Mouse (Mus musculus): ENCODE measurements around the gene Hsd3b7. TPM values are rescaled to one million over a fixed set of nuclear protein-coding genes. Genes with fewer than 3 reads are reported as not detected.

The Hsd3b7 gene
- 7.3 and 10.7 TPM in 2 replicates for polyA plus RNA-seq (2015; fragmentation: Nextera tagmentation; extraction: Ambion mirVana)

GRCm38 (mm10) chr7:127800435-127801009 is at the start of gene Hsd3b7:
Gene Hsd3b7, plus strand, starts transcription at chr7:127800604.
- Histone ChIP-seq H3K27me3 (replicated peaks; ENCODE audit: control insufficient read depth, insufficient read depth, low read length) (no peaks in the 10 kb centered on the region), H3K36me3 (ENCODE audit: control insufficient read depth, insufficient read depth) (peaks cover 23% of the 10 kb centered on the region), H3K4me1 (replicated peaks; ENCODE audit: control insufficient read depth, insufficient read depth, low read length) (peaks cover 9% of the 10 kb centered on the region), H3K27ac (ENCODE audit: low read length) (no peak within 1 kb of the TSS), H3K9ac (replicated peaks; ENCODE audit: low read depth, low read length) (no peak within 1 kb of the TSS; the same call in 1 of the 2 replicates), H3K4me3 (replicated peaks; ENCODE audit: low read length) (0 out of 2 replicates have a peak within 1 kb of the TSS, but pooled peaks have one; percentile 5), H3K4me2 (ENCODE audit: low read length) (peak within 1 kb of the TSS; percentile 18; the same call in 1 of the 2 replicates), H3K9me3 (ENCODE audit: control insufficient read depth, low read length) (no peaks in the 10 kb centered on the region)
- ATAC-seq = peak; percentile 82
- WGBS = 42% methylated on average over 4 of the region's 6 CpGs

GRCm38 (mm10) chr7:127751619-127752018 is 48.8 kb upstream of the Hsd3b7 start:
- 96% methylated on average over 5 of the region's 5 CpGs for WGBS
- Histone ChIP-seq H3K27ac (ENCODE audit: low read length) (no peak overlapping the region), H3K36me3 (ENCODE audit: control insufficient read depth, insufficient read depth) (peaks cover 38% of the 10 kb centered on the region), H3K4me1 (replicated peaks; ENCODE audit: control insufficient read depth, insufficient read depth, low read length) (peaks cover 16% of the 10 kb centered on the region), H3K9ac (replicated peaks; ENCODE audit: low read depth, low read length) (no peak overlapping the region), H3K4me3 (replicated peaks; ENCODE audit: low read length) (no peak overlapping the region), H3K27me3 (replicated peaks; ENCODE audit: control insufficient read depth, insufficient read depth, low read length) (no peaks in the 10 kb centered on the region), H3K9me3 (ENCODE audit: control insufficient read depth, low read length) (no peaks in the 10 kb centered on the region), H3K4me2 (ENCODE audit: low read length) (no peak overlapping the region)
- ATAC-seq = no peak

- Histone ChIP-seq H3K4me2 (ENCODE audit: low read length) (no peak overlapping the region), H3K9me3 (ENCODE audit: control insufficient read depth, low read length) (no peaks in the 10 kb centered on the region), H3K27ac (ENCODE audit: low read length) (no peak overlapping the region), H3K9ac (replicated peaks; ENCODE audit: low read depth, low read length) (no peak overlapping the region), H3K4me1 (replicated peaks; ENCODE audit: control insufficient read depth, insufficient read depth, low read length) (peaks cover 15% of the 10 kb centered on the region), H3K36me3 (ENCODE audit: control insufficient read depth, insufficient read depth) (peaks cover 38% of the 10 kb centered on the region), H3K27me3 (replicated peaks; ENCODE audit: control insufficient read depth, insufficient read depth, low read length) (no peaks in the 10 kb centered on the region), H3K4me3 (replicated peaks; ENCODE audit: low read length) (no peak overlapping the region)
- ATAC-seq = no peak
- WGBS = 94% methylated on average over 26 of the region's 27 CpGs
These were observed 48.3 kb upstream of the Hsd3b7 start for GRCm38 (mm10) chr7:127752069-127752468.

- H3K27me3 ChIP-seq (replicated peaks; ENCODE audit: control insufficient read depth, insufficient read depth, low read length) = no peaks in the 10 kb centered on the region
- H3K27ac ChIP-seq (ENCODE audit: low read length) = no peak overlapping the region
- H3K9ac ChIP-seq (replicated peaks; ENCODE audit: low read depth, low read length) = no peak overlapping the region
- ATAC-seq = no peak
- WGBS = 75% methylated on average over 5 of the region's 5 CpGs
- no peak overlapping the region for H3K4me2 ChIP-seq (ENCODE audit: low read length)
- H3K36me3 ChIP-seq (ENCODE audit: control insufficient read depth, insufficient read depth) = peaks cover 38% of the 10 kb centered on the region
- H3K4me3 ChIP-seq (replicated peaks; ENCODE audit: low read length) = no peak overlapping the region
- no peaks in the 10 kb centered on the region for H3K9me3 ChIP-seq (ENCODE audit: control insufficient read depth, low read length)
- peaks cover 4% of the 10 kb centered on the region for H3K4me1 ChIP-seq (replicated peaks; ENCODE audit: control insufficient read depth, insufficient read depth, low read length)
These were observed 47.2 kb upstream of the Hsd3b7 start for GRCm38 (mm10) chr7:127753158-127753557.

GRCm38 (mm10) chr7:127753741-127754140 is 46.7 kb upstream of the Hsd3b7 start:
- ATAC-seq = no peak

GRCm38 (mm10) chr7:127759716-127760115 is 40.7 kb upstream of the Hsd3b7 start:
- no peak overlapping the region for H3K9ac ChIP-seq (replicated peaks; ENCODE audit: low read depth, low read length)
- no peak overlapping the region for H3K4me2 ChIP-seq (ENCODE audit: low read length)
- WGBS = 78% methylated on average over 6 of the region's 6 CpGs
- H3K27ac ChIP-seq (ENCODE audit: low read length) = no peak overlapping the region
- H3K4me3 ChIP-seq (replicated peaks; ENCODE audit: low read length) = no peak overlapping the region
- H3K27me3 ChIP-seq (replicated peaks; ENCODE audit: control insufficient read depth, insufficient read depth, low read length) = no peaks in the 10 kb centered on the region
- H3K9me3 ChIP-seq (ENCODE audit: control insufficient read depth, low read length) = no peaks in the 10 kb centered on the region
- H3K4me1 ChIP-seq (replicated peaks; ENCODE audit: control insufficient read depth, insufficient read depth, low read length) = no peaks in the 10 kb centered on the region; the same call in 1 of the 2 replicates
- H3K36me3 ChIP-seq (ENCODE audit: control insufficient read depth, insufficient read depth) = peaks cover 10% of the 10 kb centered on the region
- ATAC-seq = no peak

More at GRCm38 (mm10) chr7:127753741-127754140, 46.7 kb upstream of the Hsd3b7 start:
- Histone ChIP-seq H3K27ac (ENCODE audit: low read length) (no peak overlapping the region), H3K4me3 (replicated peaks; ENCODE audit: low read length) (no peak overlapping the region), H3K4me2 (ENCODE audit: low read length) (no peak overlapping the region), H3K27me3 (replicated peaks; ENCODE audit: control insufficient read depth, insufficient read depth, low read length) (no peaks in the 10 kb centered on the region), H3K36me3 (ENCODE audit: control insufficient read depth, insufficient read depth) (peaks cover 33% of the 10 kb centered on the region), H3K9me3 (ENCODE audit: control insufficient read depth, low read length) (no peaks in the 10 kb centered on the region), H3K9ac (replicated peaks; ENCODE audit: low read depth, low read length) (no peak overlapping the region), H3K4me1 (replicated peaks; ENCODE audit: control insufficient read depth, insufficient read depth, low read length) (peaks cover 3% of the 10 kb centered on the region)
- WGBS = 92% methylated on average over 7 of the region's 7 CpGs

- Histone ChIP-seq H3K4me3 (replicated peaks; ENCODE audit: low read length) (no peak overlapping the region), H3K27me3 (replicated peaks; ENCODE audit: control insufficient read depth, insufficient read depth, low read length) (no peaks in the 10 kb centered on the region), H3K9ac (replicated peaks; ENCODE audit: low read depth, low read length) (no peak overlapping the region), H3K4me2 (ENCODE audit: low read length) (no peak overlapping the region), H3K36me3 (ENCODE audit: control insufficient read depth, insufficient read depth) (peaks cover 15% of the 10 kb centered on the region), H3K4me1 (replicated peaks; ENCODE audit: control insufficient read depth, insufficient read depth, low read length) (no peaks in the 10 kb centered on the region), H3K9me3 (ENCODE audit: control insufficient read depth, low read length) (no peaks in the 10 kb centered on the region), H3K27ac (ENCODE audit: low read length) (no peak overlapping the region)
- WGBS = 88% methylated on average over 3 of the region's 3 CpGs
- ATAC-seq = no peak
These were observed 39.9 kb upstream of the Hsd3b7 start for GRCm38 (mm10) chr7:127760478-127760877.

GRCm38 (mm10) chr7:127761026-127761425 is 39.4 kb upstream of the Hsd3b7 start:
- H3K4me2 ChIP-seq (ENCODE audit: low read length) = no peak overlapping the region
- no peak for ATAC-seq
- peaks cover 20% of the 10 kb centered on the region for H3K36me3 ChIP-seq (ENCODE audit: control insufficient read depth, insufficient read depth)
- no peaks in the 10 kb centered on the region for H3K27me3 ChIP-seq (replicated peaks; ENCODE audit: control insufficient read depth, insufficient read depth, low read length)
- no peak overlapping the region for H3K9ac ChIP-seq (replicated peaks; ENCODE audit: low read depth, low read length)
- no peaks in the 10 kb centered on the region for H3K4me1 ChIP-seq (replicated peaks; ENCODE audit: control insufficient read depth, insufficient read depth, low read length)
- H3K27ac ChIP-seq (ENCODE audit: low read length) = no peak overlapping the region
- H3K4me3 ChIP-seq (replicated peaks; ENCODE audit: low read length) = no peak overlapping the region
- H3K9me3 ChIP-seq (ENCODE audit: control insufficient read depth, low read length) = no peaks in the 10 kb centered on the region
- WGBS = 46% methylated on average over 7 of the region's 7 CpGs

- peaks cover 29% of the 10 kb centered on the region for H3K36me3 ChIP-seq (ENCODE audit: control insufficient read depth, insufficient read depth)
- 91% methylated on average over 4 of the region's 4 CpGs for WGBS
- H3K4me2 ChIP-seq (ENCODE audit: low read length) = no peak overlapping the region
- no peaks in the 10 kb centered on the region for H3K27me3 ChIP-seq (replicated peaks; ENCODE audit: control insufficient read depth, insufficient read depth, low read length)
- H3K27ac ChIP-seq (ENCODE audit: low read length) = no peak overlapping the region
- H3K9me3 ChIP-seq (ENCODE audit: control insufficient read depth, low read length) = no peaks in the 10 kb centered on the region
- no peak overlapping the region for H3K9ac ChIP-seq (replicated peaks; ENCODE audit: low read depth, low read length)
- ATAC-seq = no peak
- H3K4me3 ChIP-seq (replicated peaks; ENCODE audit: low read length) = no peak overlapping the region
- H3K4me1 ChIP-seq (replicated peaks; ENCODE audit: control insufficient read depth, insufficient read depth, low read length) = peaks cover 4% of the 10 kb centered on the region
These were observed 36.8 kb upstream of the Hsd3b7 start for GRCm38 (mm10) chr7:127763642-127764041.

Data from forebrain, embryonic 16.5 days (tissue).